Mouse (Mus musculus): ENCODE results near the gene A030003K21Rik.

Gene A030003K21Rik

DNA sequence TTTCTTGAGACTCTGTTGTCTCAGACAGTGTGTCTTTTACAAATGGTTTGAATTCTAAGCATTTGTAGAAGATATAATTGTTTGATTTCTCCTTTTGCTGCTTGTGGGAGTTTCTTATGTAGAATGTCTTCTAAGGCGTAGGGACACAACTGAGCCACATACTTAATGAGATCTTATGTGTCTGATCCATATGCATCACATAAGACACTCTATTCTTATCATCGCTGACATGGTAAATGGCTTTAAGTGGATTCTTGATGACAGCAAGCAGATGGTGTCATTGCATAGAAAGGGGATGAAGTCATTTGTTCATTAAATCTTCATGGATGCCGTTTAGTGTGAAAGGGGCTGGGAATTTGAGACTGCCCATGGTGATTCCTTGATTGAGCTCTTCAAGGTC lies 37.3 kb downstream of the A030003K21Rik start:
- no peak for DNase-seq (ENCODE audit: low spot score)

DNA sequence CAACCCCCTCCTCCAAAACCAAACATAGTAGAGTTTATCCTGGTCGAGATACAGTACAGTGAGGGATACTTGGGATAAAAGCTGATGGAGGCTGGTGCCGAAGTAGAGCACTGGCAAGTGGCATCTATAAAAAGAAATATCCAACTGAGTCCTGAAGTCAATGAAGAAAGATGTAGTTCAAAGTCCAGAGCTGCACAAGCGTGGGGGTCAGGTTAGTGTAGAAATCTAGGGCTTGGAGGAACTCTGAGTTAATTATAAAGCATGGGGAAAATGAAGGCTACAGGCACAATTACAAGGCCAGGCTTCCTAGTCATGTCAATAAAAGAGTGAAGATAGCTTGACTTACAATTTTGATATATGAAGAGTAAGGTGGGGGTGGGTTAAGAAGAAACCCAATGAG lies 42.0 kb downstream of the A030003K21Rik start:
- no peak for DNase-seq (ENCODE audit: low spot score)

DNA sequence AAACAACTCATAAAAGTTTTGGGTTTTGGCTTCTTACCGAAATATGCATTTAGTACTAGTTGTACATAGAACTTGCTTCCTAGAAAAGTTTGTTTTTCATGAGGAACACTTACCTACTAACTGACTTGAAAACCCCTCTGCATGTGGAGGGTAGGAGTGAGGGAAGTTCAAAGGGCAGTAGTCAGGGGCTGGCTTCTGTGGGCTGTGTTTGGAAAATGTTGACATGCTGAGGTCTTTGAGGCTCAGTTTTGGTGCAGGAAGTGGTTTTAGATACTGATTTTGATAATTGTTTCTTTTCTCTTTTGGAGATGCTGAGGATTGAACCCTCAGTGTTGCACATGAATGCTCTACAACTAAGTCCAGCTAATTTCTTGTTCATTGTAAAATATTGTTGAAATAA lies 42.6 kb downstream of the A030003K21Rik start:
- no peak for DNase-seq (ENCODE audit: low spot score)

DNA sequence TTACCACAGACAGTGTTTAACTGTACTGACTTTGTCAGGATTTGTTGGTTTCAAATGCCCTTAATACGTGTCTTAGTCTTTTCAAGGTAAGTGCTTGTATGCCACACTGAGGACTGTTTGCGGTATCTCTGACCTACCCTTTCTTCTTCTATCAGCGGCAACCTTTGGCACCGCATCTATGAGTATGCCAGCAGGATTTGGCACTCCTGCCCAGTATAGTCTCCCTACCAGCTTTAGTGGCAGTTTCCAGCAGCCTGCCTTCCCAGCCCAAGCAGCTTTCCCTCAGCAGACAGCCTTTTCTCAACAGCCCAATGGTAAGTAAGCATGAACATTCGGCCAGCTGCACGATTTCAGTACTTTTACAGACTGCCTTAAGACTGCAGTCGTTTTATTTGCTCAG lies 49.9 kb downstream of the A030003K21Rik start:
- DNase-seq (ENCODE audit: low spot score): no peak

Measured in testis, postnatal 10 days (tissue).